Mouse (Mus musculus): Measurements from ENCODE around the gene Gm3486. TPM values are rescaled to one million over a fixed set of nuclear protein-coding genes. Genes with fewer than 3 reads are reported as not detected.
"Not testable (repeated sequence)": the region's sequence is repeated elsewhere in the genome, so short reads cannot be mapped to it uniquely, and the experiment has no call there.

Gene Gm3486
- total RNA-seq (2014; fragmentation: Nextera tagmentation) (not detected in 2 replicates), total RNA-seq (2017) (not detected in 2 replicates)

DNA sequence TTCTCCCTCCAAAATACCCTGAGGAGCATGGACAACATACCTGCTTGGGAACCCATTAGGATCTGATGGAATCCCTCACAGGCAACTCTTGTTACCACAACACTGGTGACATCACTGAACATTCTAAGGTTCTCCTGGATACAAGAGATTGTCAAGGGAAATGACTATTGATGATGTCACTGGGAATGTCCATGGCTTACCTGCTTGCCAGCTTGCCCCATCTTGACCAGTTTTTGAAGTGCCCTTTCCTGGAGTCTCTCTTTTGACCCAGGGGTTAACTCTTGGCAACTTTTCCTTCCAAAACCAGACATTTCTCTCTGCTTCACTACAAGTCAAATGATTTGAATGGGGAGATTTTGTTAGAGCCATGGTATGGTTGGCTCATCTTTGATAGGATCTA lies at the start of gene Gm3486:
Gm3486 (minus strand) TSS at position 101 of the 400 bp plus-strand sequence.
- ATAC-seq (replicated peaks; ENCODE audit: low FRiP score, low TSS enrichment, poor library complexity, severe bottlenecking) = not testable (repeated sequence)

DNA sequence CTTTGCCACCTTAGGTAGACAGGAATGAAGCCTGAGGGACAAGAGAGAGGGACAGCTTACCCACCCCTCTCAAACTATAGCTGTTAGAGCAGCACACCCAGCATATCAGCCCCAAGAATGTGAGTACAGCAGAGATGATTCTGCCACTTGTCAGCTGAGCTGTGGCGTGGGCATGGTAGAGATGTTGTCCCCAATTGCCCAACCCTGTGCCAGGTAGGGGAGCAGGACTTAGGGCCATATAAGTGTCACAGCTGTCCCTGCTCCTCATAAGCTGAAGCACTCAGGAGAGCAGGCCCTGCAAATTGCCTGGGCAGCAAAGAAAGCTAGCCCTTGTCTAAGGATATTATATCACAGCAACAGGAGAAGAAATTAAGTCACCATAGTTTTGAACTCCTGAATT lies 35.4 kb upstream of the Gm3486 start:
- not testable (repeated sequence) for ATAC-seq (replicated peaks; ENCODE audit: low FRiP score, low TSS enrichment, poor library complexity, severe bottlenecking)

GRCm38 (mm10) chr14:41520683-41521082 lies 31.4 kb upstream of the Gm3486 start:
- not testable (repeated sequence) for ATAC-seq (replicated peaks; ENCODE audit: low FRiP score, low TSS enrichment, poor library complexity, severe bottlenecking)

DNA sequence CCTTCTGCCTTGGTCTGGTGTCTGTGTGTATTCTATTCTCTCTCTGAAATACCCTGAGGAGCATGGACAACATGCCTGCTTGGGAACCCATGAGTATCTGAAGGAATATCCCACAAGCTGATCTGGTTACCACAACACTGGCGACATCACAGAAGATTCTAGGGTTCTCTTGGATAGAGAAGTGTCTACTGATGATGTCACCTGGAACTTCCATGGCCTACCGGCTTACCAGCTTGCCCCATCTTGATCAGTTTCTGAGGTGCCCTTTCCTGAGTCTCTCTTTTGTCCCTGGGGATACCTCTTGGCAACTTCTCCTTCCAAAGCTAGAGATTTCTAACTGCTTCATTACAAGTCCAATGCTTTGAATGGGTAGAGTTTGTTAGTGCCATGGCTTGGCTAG lies 35.9 kb downstream of the Gm3486 start, which contains the start of gene Gm7954:
Gm7954 (minus strand) TSS at position 101 of the 400 bp plus-strand sequence.
- ATAC-seq (replicated peaks; ENCODE audit: low FRiP score, low TSS enrichment, poor library complexity, severe bottlenecking) = not testable (repeated sequence)

Other genes starting within 250 kb of the Gm3486 start
- gene Gm2832, start 210.7 kb downstream of the Gm3486 start, total RNA-seq (2014; fragmentation: Nextera tagmentation) = not detected in 2 replicates
- gene Gm2832, start 210.7 kb downstream of the Gm3486 start, total RNA-seq (2017) = not detected in 2 replicates
- gene Gm5798, start 140.9 kb downstream of the Gm3486 start, total RNA-seq (2014; fragmentation: Nextera tagmentation) = not detected in 2 replicates
- gene Gm5798, start 140.9 kb downstream of the Gm3486 start, total RNA-seq (2017) = not detected in 2 replicates
- gene Gm7945, start 103.1 kb downstream of the Gm3486 start, total RNA-seq (2014; fragmentation: Nextera tagmentation) = not detected in 2 replicates
- gene Gm7945, start 103.1 kb downstream of the Gm3486 start, total RNA-seq (2017) = not detected in 2 replicates
- gene Gm6482, start 81.2 kb downstream of the Gm3486 start, total RNA-seq (2014; fragmentation: Nextera tagmentation) = not detected in 2 replicates
- not detected in 2 replicates for gene Gm6482, start 81.2 kb downstream of the Gm3486 start, total RNA-seq (2017)
- gene Gm7954, start 36.0 kb downstream of the Gm3486 start, total RNA-seq (2014; fragmentation: Nextera tagmentation) = not detected in 2 replicates
- not detected in 2 replicates for gene Gm7954, start 36.0 kb downstream of the Gm3486 start, total RNA-seq (2017)
- gene Gm7970, start 66.1 kb upstream of the Gm3486 start, total RNA-seq (2014; fragmentation: Nextera tagmentation) = not detected in 2 replicates
- not detected in 2 replicates for gene Gm7970, start 66.1 kb upstream of the Gm3486 start, total RNA-seq (2017)
- gene 1700049E17Rik2, start 83.7 kb upstream of the Gm3486 start, total RNA-seq (2014; fragmentation: Nextera tagmentation) = not detected in 2 replicates
- not detected in 2 replicates for gene 1700049E17Rik2, start 83.7 kb upstream of the Gm3486 start, total RNA-seq (2017)
- not detected in 2 replicates for gene Gm3072, start 135.1 kb upstream of the Gm3486 start, total RNA-seq (2014; fragmentation: Nextera tagmentation)
- gene Gm3072, start 135.1 kb upstream of the Gm3486 start, total RNA-seq (2017) = not detected in 2 replicates
- gene Gm3676, start 157.0 kb upstream of the Gm3486 start, total RNA-seq (2014; fragmentation: Nextera tagmentation) = not detected in 2 replicates
- not detected in 2 replicates for gene Gm3676, start 157.0 kb upstream of the Gm3486 start, total RNA-seq (2017)
- gene Gm8068, start 212.4 kb upstream of the Gm3486 start, total RNA-seq (2014; fragmentation: Nextera tagmentation) = not detected in 2 replicates
- not detected in 2 replicates for gene Gm8068, start 212.4 kb upstream of the Gm3486 start, total RNA-seq (2017)